Mouse (Mus musculus): ENCODE results near the gene Btbd9.

Btbd9 gene

GRCm38 (mm10) chr17:30388817-30389216, 187.5 kb downstream of the Btbd9 start:
- DNase-seq (ENCODE audit: low read depth), result no peak

DNA sequence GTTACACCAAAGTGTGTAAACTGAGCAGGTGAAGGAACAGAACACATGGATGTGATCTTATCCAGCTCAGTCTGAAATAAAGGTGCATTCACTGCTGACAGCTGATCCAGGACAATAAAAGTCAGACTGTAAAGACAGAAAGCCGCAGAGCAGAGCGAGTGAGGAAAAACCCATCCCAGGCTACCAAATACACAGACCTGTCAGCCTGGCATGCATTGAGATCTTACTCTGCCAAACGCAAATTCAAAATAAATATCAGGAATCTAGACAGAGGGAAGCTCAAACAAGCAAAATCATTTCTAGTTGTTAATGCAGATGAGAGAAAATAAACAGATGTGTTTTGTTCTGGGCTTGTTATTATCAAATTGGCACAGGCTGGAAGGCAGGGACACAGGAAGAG, 187.9 kb downstream of the Btbd9 start:
- DNase-seq (ENCODE audit: low read depth), result no peak

DNA sequence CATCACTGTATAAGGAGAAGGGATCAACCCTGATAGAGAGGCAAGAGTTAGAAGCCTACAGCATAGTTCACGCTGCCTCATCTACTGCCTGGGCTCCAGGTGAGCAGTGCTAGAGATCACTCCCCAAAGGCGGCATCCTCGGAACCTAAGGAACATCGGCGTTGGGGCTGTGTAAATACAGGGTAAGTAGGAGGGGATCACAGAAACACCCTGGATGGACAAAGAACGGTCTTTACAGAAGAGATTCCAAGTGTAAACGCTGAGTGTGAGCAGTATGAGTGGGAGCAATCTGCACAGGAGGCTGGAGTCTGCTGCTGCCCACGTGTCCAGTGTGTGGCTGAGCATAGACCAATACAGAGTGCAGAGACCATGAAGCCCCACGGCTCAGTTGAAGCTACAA, 190.0 kb downstream of the Btbd9 start:
- no peak for DNase-seq (ENCODE audit: low read depth)

DNA sequence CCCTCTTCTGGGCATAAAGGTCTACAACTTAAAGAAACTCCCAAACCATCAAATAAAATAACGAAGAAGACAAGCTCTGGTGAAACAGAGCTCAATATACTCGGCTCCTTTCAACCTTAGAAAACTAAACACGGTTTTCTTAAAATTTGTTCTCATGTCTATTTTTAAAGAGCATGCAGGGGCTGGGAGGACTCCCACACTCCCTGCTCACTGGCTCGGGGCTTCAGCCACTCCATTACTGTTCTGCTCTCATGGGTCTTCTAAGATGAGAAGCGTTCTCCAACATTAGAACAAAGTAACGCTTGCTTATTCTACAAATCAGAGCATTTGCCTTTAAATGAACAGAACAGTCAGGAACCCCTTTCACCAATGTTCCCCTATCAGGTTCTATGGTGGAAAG, 192.6 kb downstream of the Btbd9 start:
- DNase-seq (ENCODE audit: low read depth), result no peak

DNA sequence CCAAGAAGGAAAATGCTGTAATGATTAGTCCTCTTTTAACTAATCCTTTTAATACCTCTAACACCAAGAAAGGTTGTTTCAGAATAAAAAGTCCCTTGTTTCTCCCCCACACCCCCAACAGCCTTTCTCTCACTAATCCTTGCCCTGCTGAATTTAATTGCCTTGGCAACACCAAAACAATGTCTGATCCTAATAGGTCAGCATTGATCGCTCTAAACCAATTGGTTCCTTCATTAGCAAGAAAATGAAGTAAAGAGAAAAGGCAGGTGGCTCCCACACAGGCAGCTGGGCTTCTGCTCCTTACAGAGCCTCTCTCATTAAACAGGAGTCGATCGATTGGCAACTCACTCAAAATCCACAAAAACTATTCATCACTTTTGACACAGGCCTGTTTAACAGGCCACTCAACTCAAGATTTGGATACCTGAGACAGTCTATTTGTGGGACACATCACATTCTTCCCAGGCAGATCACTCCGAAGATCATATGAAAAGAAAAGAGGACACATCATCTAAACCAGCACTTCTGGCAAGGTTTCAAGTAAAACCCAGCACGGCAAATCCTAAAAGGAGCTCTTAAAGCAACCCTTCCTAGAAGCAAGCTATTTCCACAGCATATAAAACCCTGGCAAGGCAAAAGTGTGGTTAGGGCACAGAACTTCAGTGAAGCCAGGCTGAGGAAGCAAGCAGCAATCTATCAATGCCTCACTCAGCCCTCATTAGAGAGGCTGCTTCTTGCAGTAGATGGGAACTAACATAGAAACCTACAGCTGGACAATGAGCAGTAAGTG, 197.9 kb downstream of the Btbd9 start:
- no peak for DNase-seq (ENCODE audit: low read depth)

- no peak for DNase-seq (ENCODE audit: low read depth)
Observed at GRCm38 (mm10) chr17:30377754-30378153, 198.5 kb downstream of the Btbd9 start.

GRCm38 (mm10) chr17:30375107-30375506, 201.2 kb downstream of the Btbd9 start:
- DNase-seq (ENCODE audit: low read depth), result no peak

DNA sequence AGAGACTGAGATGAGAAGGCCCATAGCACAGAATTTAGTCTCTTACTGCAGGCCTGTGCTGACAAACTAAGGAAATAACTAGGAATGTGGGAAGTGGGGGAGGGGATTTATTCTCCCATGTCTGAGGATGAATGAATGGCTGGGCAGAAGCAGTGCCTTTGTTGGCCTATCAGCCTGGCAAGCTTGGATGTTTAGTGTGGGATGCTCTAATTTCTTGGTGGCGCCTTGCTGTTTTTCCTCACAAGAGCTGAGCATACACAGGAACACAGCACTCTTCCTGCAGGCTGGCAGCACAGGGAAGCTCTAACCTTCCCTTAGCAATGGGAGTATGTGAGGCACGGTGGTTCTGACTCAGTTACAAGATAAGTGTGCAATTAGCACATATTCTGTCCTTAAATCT, 207.7 kb downstream of the Btbd9 start:
- no peak for DNase-seq (ENCODE audit: low read depth)

- no peak for DNase-seq (ENCODE audit: low read depth)
Observed at GRCm38 (mm10) chr17:30364701-30365100, 211.6 kb downstream of the Btbd9 start.

GRCm38 (mm10) chr17:30363365-30363764, 212.9 kb downstream of the Btbd9 start:
- peak; percentile 72 for DNase-seq (ENCODE audit: low read depth)

DNA sequence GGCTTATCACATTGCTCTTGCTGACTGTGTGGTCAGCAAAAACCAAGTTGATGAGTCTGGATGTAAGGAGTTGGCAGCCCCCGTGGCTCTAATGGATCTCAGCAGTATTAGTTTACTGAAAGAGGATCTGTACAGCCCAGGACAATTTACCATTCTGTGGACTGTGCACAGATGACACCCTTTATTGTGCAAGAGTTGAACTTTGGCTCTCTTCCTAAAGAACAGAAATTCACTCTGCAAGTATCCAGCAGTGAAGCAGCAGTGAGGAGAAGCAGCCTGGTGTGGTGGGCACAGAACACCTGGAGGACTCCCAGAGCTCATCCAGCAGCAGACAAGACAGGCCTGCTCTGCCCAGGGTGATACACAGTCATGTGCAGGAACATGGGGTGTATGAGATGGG, 215.6 kb downstream of the Btbd9 start:
- DNase-seq (ENCODE audit: low read depth), result no peak

- DNase-seq (ENCODE audit: low read depth), result no peak
Observed at GRCm38 (mm10) chr17:30359392-30359791, 216.9 kb downstream of the Btbd9 start.

GRCm38 (mm10) chr17:30355431-30355830, 220.9 kb downstream of the Btbd9 start:
- DNase-seq (ENCODE audit: low read depth), result no peak

DNA sequence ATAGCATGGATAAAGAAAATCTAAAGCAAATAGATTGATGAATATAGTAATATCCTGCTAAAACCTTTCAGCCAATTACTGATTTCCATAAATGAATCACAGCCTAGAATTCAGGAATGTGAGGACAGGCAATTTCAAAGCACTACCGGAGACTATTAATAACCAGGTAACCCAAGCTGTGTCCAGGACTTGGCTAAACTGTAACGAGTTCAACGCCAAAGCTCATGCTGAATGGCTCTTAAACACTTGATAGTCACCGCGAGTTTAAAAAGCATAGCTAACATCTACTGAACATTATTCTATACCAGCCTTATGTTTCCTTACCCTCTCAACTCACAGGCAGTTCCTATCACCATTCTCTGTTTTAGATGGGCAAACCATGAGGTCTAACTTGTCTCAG, 221.9 kb downstream of the Btbd9 start:
- no peak for DNase-seq (ENCODE audit: low read depth)

DNA sequence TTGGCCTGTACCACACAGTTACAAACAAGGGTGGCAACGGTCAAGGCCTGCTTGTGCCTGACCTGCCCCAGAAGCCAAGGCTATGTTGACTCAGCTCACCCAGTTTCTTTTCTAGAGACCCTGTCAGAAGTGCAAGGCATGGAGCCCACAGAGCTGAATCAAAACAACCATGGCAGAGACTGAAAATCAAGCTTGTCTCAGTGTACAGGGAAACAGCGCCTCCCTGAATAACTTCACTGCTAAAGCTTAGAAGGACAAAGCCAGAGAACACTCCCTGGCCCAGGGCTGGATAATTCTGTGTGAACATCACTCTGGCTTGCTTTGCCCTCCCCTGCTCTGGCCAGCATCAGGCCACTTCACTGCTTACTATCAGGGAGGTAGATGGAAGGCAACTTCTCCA, 228.3 kb downstream of the Btbd9 start:
- no peak for DNase-seq (ENCODE audit: low read depth)

DNA sequence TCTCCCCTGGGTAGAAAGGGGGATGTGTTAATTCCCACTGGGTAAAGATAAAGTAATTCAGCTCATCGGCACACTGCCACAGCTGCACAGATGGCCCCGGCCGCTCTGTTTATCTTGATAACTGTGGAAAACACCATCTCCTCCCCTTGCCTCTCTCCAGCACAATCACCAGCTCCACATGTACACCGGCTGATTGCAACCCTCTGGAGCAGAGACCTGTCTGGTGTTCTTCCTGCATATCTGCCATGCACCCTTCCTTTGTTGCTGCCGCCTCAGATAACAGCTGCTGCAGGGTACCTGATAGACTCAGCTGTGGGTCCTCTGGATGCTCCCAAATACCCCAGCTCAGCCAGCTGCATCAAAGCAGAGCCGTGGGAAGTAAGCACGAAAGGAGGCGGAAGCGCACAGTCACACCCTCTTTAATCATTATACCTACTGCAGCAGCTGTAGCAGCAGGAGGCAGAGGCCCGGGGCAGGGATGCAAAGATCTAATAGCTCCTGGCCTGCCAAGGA, 229.1 kb downstream of the Btbd9 start:
- no peak for DNase-seq (ENCODE audit: low read depth)

DNA sequence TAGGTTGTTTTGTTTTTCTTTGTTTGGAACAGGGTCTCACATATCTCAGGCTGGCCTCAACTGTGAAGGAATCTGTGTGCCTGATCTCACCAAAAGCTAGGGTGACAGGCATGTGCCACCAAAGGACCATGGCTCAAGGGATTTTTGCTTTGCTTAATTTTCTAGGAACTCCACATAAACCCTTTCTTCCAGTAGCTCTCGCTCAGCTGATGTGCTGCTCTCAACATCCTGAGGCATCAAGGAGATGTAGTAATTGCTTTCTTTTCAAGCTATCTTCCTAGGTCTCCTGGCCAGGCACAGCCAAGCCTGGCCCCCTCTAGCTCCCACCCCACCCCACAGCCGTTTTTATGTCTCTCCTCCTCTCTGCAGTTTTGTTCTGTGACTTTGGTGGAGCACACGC, 231.3 kb downstream of the Btbd9 start:
- no peak for DNase-seq (ENCODE audit: low read depth)

GRCm38 (mm10) chr17:30343701-30344473, 232.4 kb downstream of the Btbd9 start:
- no peak for DNase-seq (ENCODE audit: low read depth)

DNA sequence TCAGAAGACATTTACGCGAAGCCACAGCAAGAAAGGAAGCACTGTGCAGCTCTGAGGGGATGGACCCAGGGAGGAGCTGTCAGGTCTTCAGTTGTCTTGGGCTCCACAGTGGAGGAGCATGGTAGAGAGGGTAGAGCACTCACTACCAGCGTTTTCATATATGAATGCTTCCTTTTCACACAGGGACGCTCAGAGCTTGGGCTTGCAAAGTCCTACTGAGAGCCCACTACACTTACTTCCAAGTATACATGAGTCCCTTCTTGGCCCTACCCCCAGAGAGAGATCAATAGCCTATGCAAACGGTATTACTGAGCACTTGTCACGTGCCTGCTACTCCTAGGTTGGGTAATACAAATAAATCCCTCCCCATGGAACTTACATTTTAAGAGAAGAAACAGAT, 234.7 kb downstream of the Btbd9 start:
- no peak for DNase-seq (ENCODE audit: low read depth)

GRCm38 (mm10) chr17:30340495-30341126, 235.7 kb downstream of the Btbd9 start:
- DNase-seq (ENCODE audit: low read depth), result no peak

- DNase-seq (ENCODE audit: low read depth), result peak; percentile 16
Observed at GRCm38 (mm10) chr17:30339317-30339716, 237.0 kb downstream of the Btbd9 start.

GRCm38 (mm10) chr17:30336816-30337215, 239.5 kb downstream of the Btbd9 start:
- DNase-seq (ENCODE audit: low read depth), result no peak

DNA sequence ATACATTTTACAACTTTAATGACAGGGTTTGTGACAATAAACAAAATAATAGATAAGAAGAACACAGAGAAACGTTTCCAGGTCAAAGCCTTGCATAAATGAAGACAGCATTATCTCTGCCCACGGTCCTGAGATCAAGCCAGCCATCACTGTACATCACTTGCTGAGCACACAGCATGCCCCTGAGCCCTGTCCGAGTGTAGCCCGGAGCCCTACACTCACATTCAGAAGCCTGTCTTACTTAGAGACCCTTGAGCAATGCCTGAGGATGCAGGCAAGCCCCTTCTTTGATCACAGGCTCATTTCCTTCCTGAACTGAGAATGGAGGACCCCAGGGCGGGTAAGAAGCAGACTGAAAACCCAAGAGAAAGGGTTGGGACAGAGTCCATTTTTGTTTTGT, 240.0 kb downstream of the Btbd9 start:
- no peak for DNase-seq (ENCODE audit: low read depth)

Data from induced T-regulatory cell, adult 2 months (primary cell).